Mouse (Mus musculus): ENCODE measurements around the gene Tmem17. TPM values are rescaled to one million over a fixed set of nuclear protein-coding genes. Genes with fewer than 3 reads are reported as not detected.

Gene Tmem17
- 3.2 and 7.4 TPM in 2 replicates for total RNA-seq (2017)

DNA sequence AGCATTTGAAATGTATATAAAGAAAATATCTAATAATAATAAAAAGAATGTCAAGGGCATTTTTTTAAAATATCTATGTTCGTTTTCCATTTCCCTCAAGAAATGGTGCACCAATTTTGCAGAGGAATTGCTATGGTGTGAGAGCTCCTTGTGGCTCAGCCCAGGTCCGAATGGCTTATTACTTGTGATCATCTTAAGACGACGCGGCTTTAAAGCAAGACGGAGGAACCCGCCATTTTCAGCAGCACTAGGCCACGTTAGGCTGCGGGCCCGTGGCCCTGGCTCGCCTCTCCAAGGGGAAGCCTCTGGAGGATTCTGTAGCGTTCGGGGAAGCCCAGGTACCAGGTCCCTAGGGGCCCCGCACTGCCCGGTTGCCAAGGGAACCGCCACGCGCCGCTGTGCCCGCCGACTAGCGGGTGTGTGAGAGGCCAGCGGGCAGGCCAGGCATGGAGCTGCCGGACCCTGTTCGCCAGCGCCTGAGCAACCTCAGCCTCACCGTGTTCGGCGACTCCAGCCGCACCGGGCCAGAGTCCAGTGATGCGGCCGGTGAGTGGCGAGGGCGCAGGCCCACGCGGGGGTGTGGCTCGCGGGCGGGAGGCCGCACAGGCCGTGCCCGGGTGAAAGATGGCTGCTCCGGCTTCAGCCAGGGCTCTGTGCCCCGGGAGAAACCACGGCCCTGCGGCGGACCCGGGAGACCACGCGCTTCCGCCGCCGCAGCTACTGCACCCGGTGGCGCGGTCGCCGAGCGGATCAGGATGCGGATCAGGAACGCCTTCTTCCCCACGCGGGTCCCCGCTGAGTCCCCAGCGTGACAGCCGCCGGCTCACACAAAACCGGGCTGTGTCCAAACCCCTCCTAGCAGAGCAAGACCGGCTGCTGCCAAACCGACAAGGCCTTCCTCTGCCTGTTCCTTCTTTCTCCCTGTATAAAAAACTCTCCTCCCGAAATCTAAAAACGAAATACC lies at the start of gene Tmem17:
Tmem17 (plus strand) TSS at position 51 of the 964 bp plus-strand sequence.
- ATAC-seq (replicated peaks; ENCODE audit: low read depth, poor library complexity, severe bottlenecking) = peak; percentile 95

DNA sequence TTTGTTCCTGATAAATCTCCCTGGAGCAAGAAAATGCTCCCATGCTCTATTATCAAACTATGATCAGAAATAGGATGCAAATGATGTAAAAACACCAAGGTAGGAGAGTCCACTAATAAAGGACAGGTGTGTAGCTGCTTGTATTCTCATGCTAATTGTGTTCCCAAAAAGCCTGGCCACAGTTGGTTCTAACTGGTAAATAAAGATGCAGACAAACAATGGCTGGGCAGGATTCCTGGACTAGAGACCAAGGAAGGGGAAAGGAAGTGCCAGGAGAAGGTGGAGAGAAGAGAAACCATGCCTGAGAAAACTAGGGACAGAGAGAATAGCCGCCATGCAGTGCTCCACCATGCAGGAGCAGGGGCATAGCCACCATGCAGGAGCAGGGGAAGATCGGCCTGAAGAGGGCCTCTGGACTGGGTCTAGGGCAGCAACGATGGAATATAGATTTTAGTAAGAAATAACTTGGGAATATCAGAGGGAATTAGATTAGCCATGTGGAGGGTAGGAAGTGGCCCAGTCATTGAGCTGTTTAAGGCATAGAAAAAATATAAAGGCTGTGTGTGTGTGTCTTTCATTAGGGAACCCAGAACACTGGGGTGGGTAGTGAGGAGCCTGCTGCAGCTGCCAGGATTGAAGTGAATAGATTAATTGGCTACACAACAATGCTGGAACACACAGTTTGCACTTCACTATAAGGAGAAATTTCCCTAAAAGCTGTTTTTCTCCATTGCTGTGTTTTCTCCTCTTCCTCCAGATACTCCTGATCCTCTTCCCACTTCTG lies 31.9 kb upstream of the Tmem17 start:
- ATAC-seq (replicated peaks; ENCODE audit: low read depth, poor library complexity, severe bottlenecking) = no peak

DNA sequence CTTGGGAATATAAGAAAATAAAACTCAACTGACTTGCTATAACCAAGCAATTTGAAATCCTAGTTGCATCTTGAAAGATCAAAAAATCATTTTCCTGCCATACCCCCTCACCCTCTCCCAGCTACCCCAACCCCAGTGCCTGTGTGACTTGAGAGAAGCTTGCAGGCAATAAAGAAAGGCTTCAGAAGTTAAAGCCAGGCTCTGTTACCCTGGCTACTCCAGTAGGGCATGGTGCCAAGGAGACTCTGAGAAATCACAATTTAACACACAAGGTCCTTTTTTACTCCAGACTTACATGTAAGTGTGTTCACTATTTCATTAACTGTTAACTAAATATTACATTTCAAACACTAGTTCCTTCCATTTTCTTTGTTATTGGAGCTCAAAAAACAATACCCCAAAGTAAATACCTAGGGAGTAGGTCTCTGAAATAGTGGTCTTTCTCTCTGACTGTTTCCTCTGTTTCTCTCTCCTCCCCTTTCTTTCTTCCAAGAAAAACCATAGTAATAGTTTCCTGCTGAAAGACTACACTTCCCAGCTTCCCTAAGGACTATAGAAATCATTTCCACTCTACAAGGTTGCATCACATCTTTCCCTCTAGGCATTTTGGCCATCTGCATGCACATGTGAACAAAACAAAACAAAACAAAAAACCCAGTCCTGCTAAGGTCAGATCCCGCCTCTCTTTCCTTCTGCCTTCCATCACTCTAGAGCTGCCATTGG lies 30.1 kb upstream of the Tmem17 start:
- no peak for ATAC-seq (replicated peaks; ENCODE audit: low read depth, poor library complexity, severe bottlenecking)

DNA sequence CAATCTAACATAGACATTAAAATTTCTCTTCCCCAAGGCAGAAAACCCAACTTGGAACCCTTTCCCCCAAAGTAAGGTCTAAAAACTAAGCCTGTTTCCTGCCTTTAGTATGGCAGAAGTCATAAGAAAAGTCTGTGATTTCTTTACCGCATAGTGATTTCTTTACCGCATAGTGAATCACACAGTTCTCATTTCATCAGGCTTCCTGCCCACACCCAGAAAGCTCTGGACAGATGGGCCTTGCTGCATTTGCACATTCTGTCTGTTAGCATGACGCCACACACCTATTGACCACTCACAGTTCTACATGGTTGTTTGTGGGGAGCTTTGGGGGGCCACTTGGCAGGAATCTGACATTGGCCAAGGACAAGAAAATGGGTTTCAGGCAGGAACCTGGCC lies 29.5 kb upstream of the Tmem17 start:
- ATAC-seq (replicated peaks; ENCODE audit: low read depth, poor library complexity, severe bottlenecking) = no peak

DNA sequence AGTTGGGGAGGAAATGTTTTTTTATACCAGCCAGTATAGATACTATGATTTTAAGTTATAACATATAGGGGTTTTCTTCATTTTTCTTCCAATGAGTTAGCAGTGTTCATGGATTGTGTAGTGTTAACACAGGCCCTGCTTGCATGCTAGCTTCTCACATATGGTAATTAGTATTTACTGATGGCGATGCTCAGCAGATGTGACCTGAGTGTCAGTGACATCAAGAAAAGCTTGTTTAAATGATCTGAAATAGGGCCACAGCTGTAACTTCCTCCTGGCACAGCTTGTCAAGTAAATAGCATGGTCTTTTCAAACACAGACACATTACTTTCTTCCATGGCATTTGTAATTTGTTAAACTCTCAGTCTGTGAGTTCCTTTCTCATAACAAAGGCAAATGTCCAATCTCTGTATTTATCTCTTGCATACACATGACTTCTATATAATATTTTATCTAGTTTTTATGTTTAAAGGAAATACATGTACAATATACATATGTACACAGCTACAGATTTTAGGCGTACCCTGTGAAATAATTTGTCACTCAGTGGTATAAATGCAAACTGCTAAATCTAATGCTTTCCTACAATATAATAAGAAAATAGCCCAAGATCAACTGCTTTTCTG lies 18.1 kb upstream of the Tmem17 start:
- no peak for ATAC-seq (replicated peaks; ENCODE audit: low read depth, poor library complexity, severe bottlenecking)

DNA sequence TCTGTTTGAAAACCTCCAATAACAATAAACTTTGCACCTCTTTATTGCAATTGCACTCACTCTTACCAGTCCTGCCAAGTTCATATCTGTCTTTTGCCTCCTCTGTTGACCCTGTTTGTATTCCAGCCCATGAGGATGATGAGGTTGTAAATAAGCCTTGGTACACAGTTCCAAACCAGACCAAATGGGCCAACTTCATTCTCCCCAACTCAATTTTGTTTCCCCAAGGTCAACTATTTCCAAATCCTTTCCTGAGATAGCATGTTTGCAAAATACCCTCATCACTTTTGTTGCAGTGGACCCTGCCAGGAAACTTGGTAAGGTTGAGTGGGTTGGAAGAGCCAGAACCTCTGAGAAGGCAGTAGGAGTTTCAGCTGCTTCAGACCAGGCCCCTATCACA lies 16.9 kb upstream of the Tmem17 start:
- no peak for ATAC-seq (replicated peaks; ENCODE audit: low read depth, poor library complexity, severe bottlenecking)

DNA sequence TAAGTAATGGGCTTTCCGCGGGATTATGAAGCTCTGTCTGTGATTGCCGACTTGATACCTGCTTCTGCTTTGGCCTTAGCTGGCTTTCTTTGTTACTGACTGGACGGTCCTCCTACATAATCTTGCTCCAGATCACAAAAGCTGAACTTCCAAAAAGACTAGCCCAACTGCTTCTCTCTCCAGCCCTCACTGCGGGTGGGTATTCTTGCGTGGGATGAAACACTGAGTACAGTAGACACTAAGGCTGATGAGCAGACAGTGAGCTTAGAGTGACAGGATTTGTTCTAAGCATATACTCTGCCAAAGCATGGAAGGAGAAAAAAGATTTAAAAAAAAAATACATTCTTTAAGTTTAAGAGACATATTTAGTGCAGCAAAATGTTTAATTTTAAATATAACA lies 12.5 kb upstream of the Tmem17 start:
- no peak for ATAC-seq (replicated peaks; ENCODE audit: low read depth, poor library complexity, severe bottlenecking)

DNA sequence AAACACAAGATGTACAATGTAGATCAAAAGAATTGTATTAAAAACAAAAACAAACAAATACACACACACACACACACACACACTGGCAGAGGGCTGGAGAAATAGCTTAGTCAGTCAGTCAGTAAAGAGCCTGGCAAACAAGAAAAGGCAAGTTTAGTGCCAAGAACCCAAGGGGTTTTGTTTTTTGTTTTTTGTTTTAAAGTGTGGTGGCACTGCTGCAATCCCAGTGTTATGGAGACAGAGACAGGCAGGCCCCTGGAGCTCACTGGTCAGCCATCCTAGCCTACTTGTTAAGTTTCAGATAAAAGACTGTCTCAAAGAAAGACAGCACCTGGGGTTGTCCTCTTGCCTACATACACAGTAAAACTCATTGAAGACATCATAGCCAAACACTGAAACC lies 12.0 kb upstream of the Tmem17 start:
- ATAC-seq (replicated peaks; ENCODE audit: low read depth, poor library complexity, severe bottlenecking) = no peak

DNA sequence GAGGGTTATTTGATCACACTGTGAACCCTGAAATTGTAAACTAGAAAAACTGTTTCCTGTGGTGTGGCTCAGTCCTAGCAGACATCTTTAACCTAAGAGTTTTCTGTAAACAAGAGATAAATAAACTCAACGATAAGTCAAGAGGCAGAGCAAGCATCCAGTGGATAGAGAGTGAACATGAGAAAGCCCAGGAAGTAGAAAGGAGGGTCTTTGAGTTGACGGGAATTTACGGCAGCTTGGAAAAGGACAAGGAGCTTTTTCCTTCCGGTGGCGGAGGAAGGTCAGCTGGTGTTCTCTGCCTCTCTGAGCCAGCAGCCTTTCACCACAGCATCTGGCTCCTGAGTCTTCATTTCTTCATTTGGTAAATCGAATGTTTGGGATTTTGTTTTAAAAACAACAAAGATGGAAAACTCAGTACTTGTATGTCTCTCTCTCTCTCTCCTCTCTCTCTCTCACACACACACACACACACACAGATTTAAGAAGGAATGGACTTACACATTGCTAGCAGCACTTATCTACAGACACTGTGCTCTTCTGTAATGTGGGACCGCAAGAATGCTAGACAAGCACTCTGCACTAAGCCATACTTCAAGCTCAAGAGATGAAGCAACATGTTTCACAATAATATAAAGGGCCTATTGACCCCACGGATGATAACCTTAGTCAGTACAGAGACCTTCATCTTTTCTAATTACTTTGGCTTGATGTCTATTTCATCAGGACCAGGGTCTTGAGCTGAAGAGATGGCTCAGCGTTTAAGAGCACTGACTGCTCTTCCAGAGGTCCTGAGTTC lies 10.9 kb upstream of the Tmem17 start:
- ATAC-seq (replicated peaks; ENCODE audit: low read depth, poor library complexity, severe bottlenecking) = no peak

DNA sequence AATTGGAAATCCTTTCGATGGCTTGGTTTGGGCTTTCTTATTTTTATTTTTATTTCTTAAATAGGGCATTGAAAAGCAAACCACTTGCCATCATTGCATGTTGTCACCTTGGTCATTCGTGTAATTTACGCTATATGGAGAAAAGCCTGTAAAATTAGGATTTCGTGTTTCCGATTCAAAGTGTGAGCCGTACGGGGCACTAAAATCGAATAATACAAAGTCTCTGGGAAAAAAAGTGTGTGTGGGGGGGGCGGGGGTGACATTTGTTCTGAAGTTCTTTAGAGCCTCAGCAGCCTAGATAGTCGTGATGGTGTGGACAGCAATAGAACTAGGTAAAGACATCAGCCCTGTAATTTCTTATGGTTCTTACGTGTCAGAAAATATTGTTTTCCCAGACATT lies 1.2 kb downstream of the Tmem17 start:
- no peak for ATAC-seq (replicated peaks; ENCODE audit: low read depth, poor library complexity, severe bottlenecking)

DNA sequence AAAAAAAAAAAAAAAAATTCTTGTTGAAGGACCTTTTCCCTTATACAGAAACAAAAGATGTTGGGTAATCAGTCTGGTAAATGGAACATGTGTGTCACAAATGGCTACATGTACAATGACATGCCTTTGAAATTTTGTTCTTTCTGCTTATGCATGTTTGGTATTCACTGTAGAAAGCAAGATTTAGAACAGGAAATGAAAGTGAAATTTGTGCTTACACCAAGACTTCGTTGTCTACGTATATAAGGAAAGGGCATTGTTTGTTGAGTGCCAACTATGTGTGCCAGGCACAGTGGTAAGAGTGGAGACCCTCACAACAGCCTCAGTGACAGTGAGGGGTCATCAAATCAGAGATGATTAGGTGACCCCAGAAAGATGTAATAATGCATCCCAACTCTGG lies 3.2 kb downstream of the Tmem17 start:
- no peak for ATAC-seq (replicated peaks; ENCODE audit: low read depth, poor library complexity, severe bottlenecking)

DNA sequence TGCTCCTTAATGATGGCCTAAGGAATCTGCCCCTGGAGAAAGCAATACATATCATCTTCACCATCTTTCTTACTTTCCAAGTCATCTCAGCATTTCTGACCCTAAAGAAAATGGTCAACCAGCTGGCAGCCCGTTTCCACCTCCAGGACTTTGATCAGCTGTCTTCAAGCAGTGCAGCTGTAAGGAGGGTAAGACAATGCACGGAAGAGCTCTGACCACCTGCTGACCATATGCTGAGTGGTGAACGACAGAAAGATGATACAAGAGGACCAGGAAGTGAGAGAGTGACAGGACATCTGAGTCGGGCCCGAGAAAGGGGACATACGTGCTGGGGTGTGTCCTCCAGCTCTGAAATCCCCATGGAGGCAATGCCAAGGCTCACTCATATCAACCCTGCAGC lies 6.6 kb downstream of the Tmem17 start:
- ATAC-seq (replicated peaks; ENCODE audit: low read depth, poor library complexity, severe bottlenecking) = no peak

DNA sequence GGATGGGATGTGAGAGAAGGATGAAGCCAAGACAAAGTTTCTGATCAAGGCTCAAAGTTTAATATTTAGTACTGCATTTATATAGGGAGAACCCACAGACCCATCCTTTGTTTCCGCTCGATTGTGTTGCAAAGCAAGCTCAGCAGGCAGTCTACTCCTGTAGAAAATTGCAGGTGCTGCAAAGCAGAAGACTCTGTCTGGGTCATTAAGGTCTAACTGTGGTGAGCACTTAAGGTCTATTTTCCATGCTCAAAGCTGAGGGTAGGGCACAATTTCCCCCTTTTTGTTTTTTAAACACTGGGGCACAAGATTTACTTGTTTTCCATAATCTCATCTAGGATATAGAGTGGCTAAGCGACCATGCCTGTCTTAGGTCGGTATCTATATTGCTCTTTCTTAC lies 8.4 kb downstream of the Tmem17 start:
- ATAC-seq (replicated peaks; ENCODE audit: low read depth, poor library complexity, severe bottlenecking) = no peak

DNA sequence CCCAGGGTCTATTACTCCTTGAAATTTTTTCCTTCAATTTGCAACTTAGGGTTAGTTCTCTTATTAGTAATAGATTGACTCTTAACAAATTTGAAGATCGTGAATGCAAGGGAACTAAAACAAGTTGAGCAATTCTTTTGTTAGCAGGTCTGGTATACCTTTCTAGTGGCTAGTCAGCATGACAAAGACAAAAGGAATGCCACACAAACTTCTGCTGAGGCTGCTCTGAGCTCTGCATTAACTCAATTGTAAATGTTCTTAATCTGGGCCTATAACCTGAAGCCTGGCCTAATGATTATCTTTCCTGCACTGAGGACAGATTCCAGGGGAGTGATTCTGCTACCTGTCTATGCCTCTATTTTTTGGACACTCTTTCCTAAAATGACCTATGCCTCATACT lies 12.7 kb downstream of the Tmem17 start:
- no peak for ATAC-seq (replicated peaks; ENCODE audit: low read depth, poor library complexity, severe bottlenecking)

DNA sequence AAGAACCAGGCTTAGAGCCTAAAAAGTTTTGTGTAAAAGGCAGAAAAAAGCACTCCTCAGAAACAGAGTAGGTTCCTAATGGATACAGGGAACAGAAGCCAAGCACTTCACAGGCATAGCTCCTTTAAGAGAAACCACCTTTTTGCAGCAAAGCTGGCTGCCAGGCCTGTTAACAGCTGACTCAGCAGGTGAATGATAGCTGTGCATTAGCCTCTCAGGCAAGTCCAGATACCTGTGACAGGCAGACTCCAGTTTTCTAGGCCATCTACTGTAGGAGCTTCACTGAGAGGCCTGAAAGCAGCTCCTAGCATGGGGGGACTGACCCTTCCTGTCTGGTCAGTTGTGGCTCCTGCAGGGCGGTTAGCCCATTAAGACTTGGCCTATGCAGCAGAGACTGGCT lies 28.7 kb downstream of the Tmem17 start:
- ATAC-seq (replicated peaks; ENCODE audit: low read depth, poor library complexity, severe bottlenecking) = no peak

DNA sequence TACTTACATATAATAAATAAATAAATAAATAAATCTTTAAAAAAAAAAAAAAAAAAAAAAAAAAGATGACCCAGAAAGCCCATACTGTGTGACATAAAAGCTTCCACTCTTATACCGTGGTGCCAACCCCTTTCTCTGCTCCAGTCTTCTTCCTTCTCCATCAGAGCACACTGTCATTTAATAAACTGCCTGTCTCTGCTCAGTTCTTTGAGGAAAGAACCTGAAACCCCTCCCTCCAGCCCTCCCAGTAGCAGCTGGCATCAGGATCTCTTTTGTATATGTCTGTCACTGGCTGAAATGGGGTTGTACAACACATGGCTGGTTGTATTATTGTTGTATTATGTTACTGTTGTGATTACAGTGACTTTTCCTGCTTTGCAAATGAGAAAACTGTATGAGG lies 48.2 kb downstream of the Tmem17 start:
- no peak for ATAC-seq (replicated peaks; ENCODE audit: low read depth, poor library complexity, severe bottlenecking)

DNA sequence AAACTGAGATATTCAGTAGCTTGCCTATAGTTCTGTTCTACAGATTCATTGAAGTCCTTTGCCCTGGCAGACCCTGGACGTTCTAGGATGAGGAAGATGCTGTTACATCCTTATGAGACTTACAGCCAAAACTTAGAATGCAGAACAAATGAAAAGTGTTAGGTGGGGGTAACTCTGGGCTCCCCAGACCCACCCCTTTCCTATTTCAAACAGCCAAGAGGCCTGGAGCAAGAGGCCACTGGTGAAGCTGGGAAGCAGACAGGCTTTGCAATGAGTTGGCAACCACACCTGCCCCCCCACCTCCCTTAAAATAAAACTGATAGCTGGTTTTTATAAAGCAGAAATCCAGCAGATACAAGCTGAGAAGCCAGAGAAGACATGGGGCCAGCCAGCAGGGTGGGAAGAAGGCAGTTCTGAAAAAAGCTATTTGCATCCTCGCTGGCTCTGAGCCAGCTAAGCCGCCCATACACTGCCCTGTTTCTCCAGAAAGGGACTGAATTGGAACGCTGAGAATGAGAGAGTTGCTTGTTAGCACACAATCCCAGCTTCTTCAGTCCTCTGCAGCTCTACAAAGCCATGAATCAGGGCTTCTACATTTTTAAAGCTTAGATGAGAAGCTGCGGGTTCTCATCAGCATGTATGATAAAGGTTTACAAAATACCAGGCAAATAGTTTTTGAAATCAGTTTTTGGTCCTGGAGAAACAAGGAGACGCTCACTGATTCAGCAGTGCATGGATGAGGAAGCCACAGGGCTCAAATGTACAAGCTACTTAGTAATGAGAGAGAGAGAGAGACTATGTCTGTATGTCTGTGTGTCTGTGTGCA lies 48.8 kb downstream of the Tmem17 start:
- no peak for ATAC-seq (replicated peaks; ENCODE audit: low read depth, poor library complexity, severe bottlenecking)

DNA sequence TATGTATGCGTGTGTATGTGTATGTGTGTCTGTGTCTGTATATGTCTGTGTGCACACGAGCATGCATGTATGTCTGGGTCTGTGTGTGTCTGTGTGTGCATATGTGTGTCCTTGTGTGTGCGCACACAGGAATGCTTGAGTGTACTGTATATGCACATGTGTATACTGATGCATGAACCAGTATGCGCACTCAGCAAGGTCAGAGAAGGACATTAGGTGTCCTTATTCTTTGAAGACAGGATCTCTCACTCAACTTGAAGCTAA lies 49.4 kb downstream of the Tmem17 start:
- no peak for ATAC-seq (replicated peaks; ENCODE audit: low read depth, poor library complexity, severe bottlenecking)

DNA sequence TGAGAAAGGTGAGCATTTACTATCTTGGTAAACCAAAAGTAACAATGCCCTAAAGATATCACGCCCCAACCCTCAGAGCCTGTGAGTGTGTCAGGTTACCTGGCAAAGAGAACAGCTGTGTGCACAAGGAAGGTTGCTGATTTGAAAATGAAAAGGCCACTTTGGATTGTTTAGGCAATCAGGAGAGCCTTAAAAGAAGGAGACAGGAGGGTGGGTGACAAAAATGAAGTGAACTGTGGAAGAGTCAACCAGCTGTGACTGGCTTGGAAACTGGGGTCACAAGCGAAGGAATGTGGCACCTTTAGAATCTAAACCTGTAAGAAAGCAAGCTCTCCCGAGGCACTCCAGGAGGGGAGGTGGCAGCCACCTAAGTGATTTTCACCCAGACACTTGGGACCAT lies 51.8 kb downstream of the Tmem17 start:
- no peak for ATAC-seq (replicated peaks; ENCODE audit: low read depth, poor library complexity, severe bottlenecking)

Data from common myeloid progenitor, adult 5-6 weeks (primary cell).